Mouse (Mus musculus): Measurements from ENCODE around the gene Gm8909.

GRCm38 (mm10) chr17:36167306-36168038 is 865 bp downstream of the Gm8909 start:
- no peak for TF ChIP-seq CTCF (IDR thresholded peaks at IDR 0.05; ENCODE audit: low read depth, low read length)
- TF ChIP-seq POLR2A (IDR thresholded peaks at IDR 0.05; ENCODE audit: borderline replicate concordance, low read depth, low read length), result no peak

Measured in bone marrow macrophage, adult 2 months (primary cell).